Mouse (Mus musculus): ENCODE data around the gene Fli1.

DNA sequence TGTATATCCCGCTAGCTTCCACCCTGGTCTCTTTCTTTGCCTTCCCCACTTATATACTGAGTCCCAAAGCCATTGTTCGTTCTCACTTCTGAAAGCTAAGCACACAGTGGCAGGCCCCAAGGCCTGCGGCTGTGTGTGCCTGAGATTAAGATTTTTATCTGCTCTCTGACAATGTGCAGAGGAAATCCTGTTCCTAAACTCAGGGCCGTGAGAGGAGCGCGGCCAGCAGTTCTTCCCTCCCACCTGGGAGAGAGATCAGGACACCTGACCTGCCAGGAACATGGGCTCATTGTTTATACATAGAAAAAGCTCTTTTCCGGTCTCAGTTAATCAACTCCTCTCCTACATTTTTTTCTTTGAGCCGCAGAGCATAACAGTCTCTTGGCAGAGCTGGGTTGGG, 36.5 kb downstream of the Fli1 start:
- TF ChIP-seq POLR2A (IDR thresholded peaks at IDR 0.05; ENCODE audit: insufficient read length, low read depth) (no peak), USF1 (IDR thresholded peaks at IDR 0.05; ENCODE audit: low read depth) (no peak), REST (IDR thresholded peaks at IDR 0.05; ENCODE audit: insufficient read depth, insufficient read length) (no peak), E2F4 (IDR thresholded peaks at IDR 0.05; ENCODE audit: insufficient read depth) (no peak), MAX (IDR thresholded peaks at IDR 0.05; ENCODE audit: low read depth) (no peak), POLR2AphosphoS2 (IDR thresholded peaks at IDR 0.05; ENCODE audit: insufficient read length, low read depth) (no peak), TCF12 (IDR thresholded peaks at IDR 0.05; ENCODE audit: insufficient read depth, poor library complexity, severe bottlenecking) (no peak), MYOD1 (IDR thresholded peaks at IDR 0.05; ENCODE audit: control insufficient read depth in 1 of 3, insufficient read length in 2 of 3, low read depth in 2 of 3) (no peak)

Data from myocyte (in vitro differentiated cells).